Mouse (Mus musculus): ENCODE results near the gene Fbxo8. TPM values are rescaled to one million over a fixed set of nuclear protein-coding genes. Genes with fewer than 3 reads are reported as not detected.
A peak's percentile ranks its signal among the peaks of the same experiment; 100 is the strongest.

The Fbxo8 gene
- polyA plus RNA-seq (2016; fragmentation: Nextera tagmentation; extraction: Ambion mirVana): 33.2 and 34.3 TPM in 2 replicates

DNA sequence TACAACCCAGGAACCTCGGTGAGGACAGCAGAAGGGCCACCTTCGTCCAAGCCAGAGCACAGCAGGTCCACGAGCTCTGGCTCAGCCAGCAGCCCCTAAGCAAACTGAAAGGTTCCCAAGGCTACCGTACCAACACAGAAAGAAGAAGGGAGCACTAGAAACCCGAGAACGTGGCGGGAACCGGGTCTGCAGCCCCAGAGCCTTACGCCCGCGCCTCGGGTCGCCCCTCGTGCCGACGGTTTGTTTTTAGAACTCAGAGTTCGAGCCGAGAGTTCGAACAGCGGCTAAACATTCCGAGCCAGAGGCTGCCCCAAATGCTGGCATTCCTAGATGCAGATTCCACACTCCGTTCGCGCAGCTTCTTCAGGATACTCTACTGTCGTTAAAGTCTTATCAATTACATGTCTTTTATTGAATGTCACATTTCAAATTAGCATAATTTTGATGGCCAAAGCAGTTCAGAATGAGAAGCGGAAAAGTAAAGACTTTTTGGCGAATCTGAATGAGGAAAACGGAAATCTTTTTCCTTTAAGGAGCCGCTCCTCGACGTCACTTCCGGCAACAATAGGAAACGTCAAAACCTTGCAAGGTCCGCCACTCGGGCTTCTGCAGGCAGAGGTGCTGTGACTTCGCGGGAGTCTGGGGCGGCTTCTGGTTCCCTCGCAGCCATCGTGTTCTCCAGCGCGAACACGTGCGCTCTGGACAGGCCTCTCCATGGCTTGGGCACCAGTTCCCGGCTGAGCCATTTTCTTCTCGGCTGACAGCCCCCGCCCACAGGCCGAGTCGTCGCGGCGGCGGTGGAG is at the start of gene Fbxo8, which contains the start of gene Cep44:
Gene Fbxo8, plus strand, starts transcription at position 533 of the 803 bp plus-strand sequence.
Gene Cep44, minus strand, starts transcription at position 490 of the 803 bp plus-strand sequence.
- H3K9ac ChIP-seq: peak within 1 kb of the TSS; percentile 78
- ATAC-seq (ENCODE audit: insufficient number of reproducible peaks, insufficient read depth, low FRiP score, low TSS enrichment): peak; percentile 82
- H3K9me3 ChIP-seq: no peaks in the 10 kb centered on the region
- H3K4me3 ChIP-seq: peak within 1 kb of the TSS; percentile 97
- H3K36me3 ChIP-seq: no peaks in the 10 kb centered on the region
- H3K4me2 ChIP-seq (replicated peaks): peak within 1 kb of the TSS; percentile 53
- peaks cover 8% of the 10 kb centered on the region; the same call in 1 of the 2 replicates for H3K4me1 ChIP-seq
- WGBS: under 1% methylated on average over 53 of the region's 53 CpGs
- no peaks in the 10 kb centered on the region for H3K27me3 ChIP-seq
- peak within 1 kb of the TSS; percentile 83 for H3K27ac ChIP-seq

- no peak overlapping the region for H3K4me2 ChIP-seq (replicated peaks)
- no peak overlapping the region for H3K9ac ChIP-seq
- no peak for ATAC-seq (ENCODE audit: insufficient number of reproducible peaks, insufficient read depth, low FRiP score, low TSS enrichment)
- H3K9me3 ChIP-seq: no peaks in the 10 kb centered on the region
- H3K4me3 ChIP-seq: no peak overlapping the region
- H3K27me3 ChIP-seq: no peaks in the 10 kb centered on the region
- no peaks in the 10 kb centered on the region for H3K36me3 ChIP-seq
- no peak overlapping the region for H3K27ac ChIP-seq
- H3K4me1 ChIP-seq: no peaks in the 10 kb centered on the region
Measured at GRCm38 (mm10) chr8:56501911-56502310, 49.0 kb upstream of the Fbxo8 start.

DNA sequence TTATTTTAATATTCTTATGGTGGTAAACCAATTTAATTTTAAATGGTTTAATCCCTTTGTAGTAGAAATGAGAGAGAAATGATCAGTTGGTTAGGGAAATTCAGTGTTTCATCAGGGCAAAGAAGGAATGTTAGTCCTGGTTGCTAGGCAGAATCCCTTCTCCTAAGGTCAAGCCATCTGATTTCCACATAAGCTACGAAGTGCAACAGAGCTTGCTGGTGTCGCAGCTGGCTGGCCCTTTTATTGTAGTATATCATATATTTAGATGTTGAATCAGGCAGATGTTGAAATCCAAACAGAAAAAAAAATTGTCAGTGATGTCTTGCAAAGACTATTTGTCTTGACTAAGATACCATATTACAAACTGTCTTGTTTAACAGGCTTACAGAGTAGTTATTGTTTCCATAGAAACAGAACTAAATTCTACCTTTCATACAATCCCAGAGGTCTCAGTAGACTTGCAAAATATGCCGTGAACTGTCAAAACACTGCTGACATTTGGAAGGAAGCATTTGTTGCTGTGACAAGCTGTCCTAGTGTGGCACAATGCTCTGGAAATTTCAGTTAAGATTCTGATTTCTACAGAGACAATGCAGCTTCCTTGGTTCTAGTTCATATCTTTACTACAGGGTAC is 42.5 kb upstream of the Fbxo8 start:
- no peak overlapping the region for H3K27ac ChIP-seq
- no peak overlapping the region for H3K4me2 ChIP-seq (replicated peaks)
- no peak overlapping the region for H3K9ac ChIP-seq
- H3K36me3 ChIP-seq: no peaks in the 10 kb centered on the region
- H3K4me3 ChIP-seq: no peak overlapping the region
- H3K9me3 ChIP-seq: no peaks in the 10 kb centered on the region
- no peaks in the 10 kb centered on the region for H3K4me1 ChIP-seq
- no peaks in the 10 kb centered on the region for H3K27me3 ChIP-seq
- WGBS: 76% methylated on average over 3 of the region's 3 CpGs
- ATAC-seq (ENCODE audit: insufficient number of reproducible peaks, insufficient read depth, low FRiP score, low TSS enrichment): no peak

DNA sequence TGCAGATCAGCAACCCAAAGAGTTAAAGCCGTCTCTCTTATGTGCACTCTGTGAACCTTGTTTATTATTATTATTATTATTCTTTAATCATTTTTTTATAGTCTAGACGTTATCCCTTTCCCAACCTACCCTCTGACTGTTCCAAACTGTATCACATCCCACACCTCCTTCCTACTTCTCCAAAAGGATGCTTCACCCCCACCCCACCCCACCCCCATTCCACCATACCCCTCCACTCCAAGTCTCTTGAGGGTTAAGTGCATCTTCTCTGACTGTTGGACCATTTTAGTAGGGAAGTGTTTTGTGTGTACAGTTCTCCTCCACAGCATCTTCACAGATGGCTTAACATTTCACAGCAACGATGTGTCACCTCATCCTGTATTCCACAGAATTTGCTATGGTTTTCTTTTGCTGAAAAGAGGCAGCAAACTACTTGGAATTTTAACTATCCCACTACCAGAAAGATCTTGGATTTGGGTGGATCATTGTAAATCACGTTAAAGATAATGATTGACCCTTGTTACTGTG is 41.9 kb upstream of the Fbxo8 start:
- Histone ChIP-seq H3K4me2 (replicated peaks) (no peak overlapping the region), H3K4me3 (no peak overlapping the region), H3K27ac (no peak overlapping the region), H3K9me3 (no peaks in the 10 kb centered on the region), H3K4me1 (no peaks in the 10 kb centered on the region), H3K9ac (no peak overlapping the region), H3K36me3 (no peaks in the 10 kb centered on the region), H3K27me3 (no peaks in the 10 kb centered on the region)
- 73% methylated on average over 4 of the region's 4 CpGs for WGBS
- no peak for ATAC-seq (ENCODE audit: insufficient number of reproducible peaks, insufficient read depth, low FRiP score, low TSS enrichment)

DNA sequence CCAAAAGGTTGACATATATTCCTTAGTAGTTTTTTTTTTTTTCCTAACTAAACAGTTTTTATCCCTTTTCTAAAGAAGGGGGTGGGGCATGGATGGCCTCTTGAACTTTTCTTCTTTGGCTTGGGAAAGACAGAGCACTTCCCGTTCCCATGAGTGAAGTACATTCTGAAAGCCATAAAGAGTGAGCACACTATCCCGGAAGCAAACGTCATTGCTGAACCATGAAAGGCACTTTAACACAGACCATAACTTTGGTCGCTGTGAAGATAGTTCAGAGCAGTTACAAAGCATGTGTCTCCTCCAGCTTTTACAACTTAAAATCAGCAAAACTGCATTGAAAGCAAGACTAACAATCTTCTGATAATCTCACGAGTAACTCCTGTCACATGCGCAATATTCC is 32.0 kb upstream of the Fbxo8 start:
- Histone ChIP-seq H3K4me1 (no peaks in the 10 kb centered on the region), H3K4me2 (replicated peaks) (no peak overlapping the region)
- ATAC-seq (ENCODE audit: insufficient number of reproducible peaks, insufficient read depth, low FRiP score, low TSS enrichment): no peak

GRCm38 (mm10) chr8:56520249-56520648 is 30.6 kb upstream of the Fbxo8 start:
- H3K4me2 ChIP-seq (replicated peaks): no peak overlapping the region
- no peak; the same call in 1 of the 2 replicates for ATAC-seq (ENCODE audit: insufficient number of reproducible peaks, insufficient read depth, low FRiP score, low TSS enrichment)
- no peaks in the 10 kb centered on the region for H3K27me3 ChIP-seq
- H3K27ac ChIP-seq: no peak overlapping the region
- no peak overlapping the region for H3K4me3 ChIP-seq
- 71% methylated on average over 2 of the region's 2 CpGs for WGBS
- no peaks in the 10 kb centered on the region for H3K9me3 ChIP-seq
- no peaks in the 10 kb centered on the region for H3K4me1 ChIP-seq
- no peak overlapping the region for H3K9ac ChIP-seq
- H3K36me3 ChIP-seq: no peaks in the 10 kb centered on the region

More for the DNA sequence above, 32.0 kb upstream of the Fbxo8 start:
- no peaks in the 10 kb centered on the region for H3K36me3 ChIP-seq
- no peak overlapping the region for H3K27ac ChIP-seq
- no peak overlapping the region for H3K4me3 ChIP-seq
- no peaks in the 10 kb centered on the region for H3K27me3 ChIP-seq
- WGBS: 77% methylated on average over 6 of the region's 6 CpGs
- no peaks in the 10 kb centered on the region for H3K9me3 ChIP-seq
- no peak overlapping the region for H3K9ac ChIP-seq

DNA sequence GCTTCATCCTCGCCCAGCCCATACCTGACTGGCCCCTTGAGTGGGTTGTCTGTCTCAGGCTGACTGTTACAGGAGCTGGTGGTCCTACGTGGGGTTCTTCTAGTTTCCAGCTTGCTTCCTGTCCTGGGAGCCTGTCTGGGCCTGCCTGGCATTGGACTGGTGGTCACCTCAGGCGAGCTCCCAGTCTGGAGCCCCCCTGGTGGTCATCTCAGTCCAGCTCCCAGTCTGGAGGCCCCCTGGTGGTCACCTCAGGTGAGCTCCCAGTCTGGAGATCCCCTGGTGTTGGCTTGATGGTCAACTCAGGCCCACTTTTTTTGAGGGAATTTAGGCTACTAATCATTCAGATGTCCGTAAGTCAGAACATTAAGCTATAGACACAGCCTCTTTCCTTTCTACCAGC is 29.8 kb upstream of the Fbxo8 start:
- Histone ChIP-seq H3K27me3 (no peaks in the 10 kb centered on the region), H3K4me2 (replicated peaks) (no peak overlapping the region), H3K9ac (no peak overlapping the region), H3K4me1 (no peaks in the 10 kb centered on the region), H3K9me3 (no peaks in the 10 kb centered on the region), H3K36me3 (no peaks in the 10 kb centered on the region), H3K4me3 (no peak overlapping the region), H3K27ac (no peak overlapping the region)
- WGBS: 80% methylated on average over 4 of the region's 4 CpGs
- no peak for ATAC-seq (ENCODE audit: insufficient number of reproducible peaks, insufficient read depth, low FRiP score, low TSS enrichment)

GRCm38 (mm10) chr8:56528869-56529268 is 22.0 kb upstream of the Fbxo8 start:
- no peak overlapping the region for H3K9ac ChIP-seq
- no peaks in the 10 kb centered on the region for H3K27me3 ChIP-seq
- H3K27ac ChIP-seq: no peak overlapping the region
- H3K36me3 ChIP-seq: 0 out of 2 replicates have a peak, but pooled peaks cover 14% of the 10 kb centered on the region
- H3K4me1 ChIP-seq: no peaks in the 10 kb centered on the region
- no peaks in the 10 kb centered on the region for H3K9me3 ChIP-seq
- no peak overlapping the region for H3K4me2 ChIP-seq (replicated peaks)
- no peak overlapping the region for H3K4me3 ChIP-seq
- no peak for ATAC-seq (ENCODE audit: insufficient number of reproducible peaks, insufficient read depth, low FRiP score, low TSS enrichment)
- WGBS: 56% methylated on average over 6 of the region's 6 CpGs

GRCm38 (mm10) chr8:56530359-56530758 is 20.5 kb upstream of the Fbxo8 start:
- H3K9ac ChIP-seq: no peak overlapping the region
- no peak overlapping the region for H3K4me3 ChIP-seq
- no peak overlapping the region for H3K27ac ChIP-seq
- 0 out of 2 replicates have a peak, but pooled peaks cover 14% of the 10 kb centered on the region for H3K36me3 ChIP-seq
- H3K27me3 ChIP-seq: no peaks in the 10 kb centered on the region
- 7% methylated on average over 3 of the region's 3 CpGs for WGBS
- no peaks in the 10 kb centered on the region for H3K4me1 ChIP-seq
- no peaks in the 10 kb centered on the region for H3K9me3 ChIP-seq
- ATAC-seq (ENCODE audit: insufficient number of reproducible peaks, insufficient read depth, low FRiP score, low TSS enrichment): no peak
- H3K4me2 ChIP-seq (replicated peaks): no peak overlapping the region

- Histone ChIP-seq H3K36me3 (peaks cover 40% of the 10 kb centered on the region), H3K27me3 (no peaks in the 10 kb centered on the region), H3K9ac (no peak overlapping the region), H3K4me1 (no peaks in the 10 kb centered on the region), H3K4me3 (no peak overlapping the region), H3K9me3 (no peaks in the 10 kb centered on the region), H3K4me2 (replicated peaks) (no peak overlapping the region), H3K27ac (no peak overlapping the region)
- WGBS: 87% methylated on average over 7 of the region's 7 CpGs
- ATAC-seq (ENCODE audit: insufficient number of reproducible peaks, insufficient read depth, low FRiP score, low TSS enrichment): no peak
Measured at GRCm38 (mm10) chr8:56540706-56541105, 10.2 kb upstream of the Fbxo8 start.

- Histone ChIP-seq H3K4me2 (replicated peaks) (no peak overlapping the region), H3K27ac (no peak overlapping the region), H3K4me3 (no peak overlapping the region), H3K36me3 (peaks cover 11% of the 10 kb centered on the region; the same call in 1 of the 2 replicates), H3K27me3 (no peaks in the 10 kb centered on the region), H3K9me3 (no peaks in the 10 kb centered on the region), H3K4me1 (peaks cover 8% of the 10 kb centered on the region; the same call in 1 of the 2 replicates), H3K9ac (no peak overlapping the region)
- ATAC-seq (ENCODE audit: insufficient number of reproducible peaks, insufficient read depth, low FRiP score, low TSS enrichment): no peak
- WGBS: 95% methylated on average over 2 of the region's 2 CpGs
Measured at GRCm38 (mm10) chr8:56547866-56548265, 3.0 kb upstream of the Fbxo8 start.
